8 mouse cellular contexts compared by ENCODE assay signal in the genomic region with DNA sequence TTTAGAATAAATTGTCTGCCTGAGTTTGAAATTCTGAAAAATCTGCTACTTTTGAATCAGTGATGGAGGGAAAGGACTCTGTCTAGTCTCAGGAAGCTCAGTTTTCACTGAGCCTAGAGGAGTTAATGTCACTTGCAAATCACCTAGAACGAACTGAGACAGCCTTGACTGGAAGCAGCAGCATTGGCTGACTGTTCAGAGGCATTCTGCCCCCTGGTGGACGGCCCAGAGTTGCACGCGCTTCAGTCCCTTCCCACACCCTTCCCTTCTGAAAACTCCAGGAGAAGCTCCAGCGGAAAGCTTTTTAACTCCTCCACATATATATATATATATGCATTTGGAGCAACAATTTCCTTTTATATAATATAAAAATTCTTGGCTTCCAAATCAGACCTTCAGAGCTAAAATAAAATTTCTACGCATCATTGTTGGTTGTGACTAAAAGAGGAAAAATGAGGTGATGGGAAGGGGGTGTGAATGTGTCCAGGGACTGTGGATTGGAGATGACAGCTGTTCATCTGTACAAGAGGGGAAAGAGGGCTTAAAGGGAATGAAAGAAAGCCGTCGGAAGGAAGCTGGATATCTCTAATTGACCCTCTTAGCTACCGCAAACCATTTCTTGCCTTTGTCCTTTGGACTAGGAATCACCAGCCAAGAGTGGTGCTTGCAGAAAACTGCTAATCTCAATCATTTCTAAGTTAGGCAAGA. TPM values are rescaled to one million over a fixed set of nuclear protein-coding genes. Genes with fewer than 3 reads are reported as not detected.
DNase-seq lines count a peak whose midpoint lies in the region; ATAC-seq and TF ChIP-seq lines count a peak whose summit lies in the region.

No protein-coding gene starts in this region.

- H3K4me2 ChIP-seq in kidney, postnatal 0 days (ENCODE audit: low read length), result no peak overlapping the region
- no peak overlapping the region for H3K4me2 ChIP-seq in neural tube, embryonic 11.5 days (ENCODE audit: low read depth)

- no peak overlapping the region for H3K9ac ChIP-seq in kidney, postnatal 0 days (ENCODE audit: low read depth, low read length)
- H3K9ac ChIP-seq in liver, adult 2 months (ENCODE audit: low read depth, low read length), result no peak overlapping the region
- no peak overlapping the region for H3K9ac ChIP-seq in neural tube, embryonic 11.5 days (ENCODE audit: low read length)

- TF ChIP-seq CTCF in kidney, postnatal 0 days (IDR thresholded peaks at IDR 0.05; ENCODE audit: low read depth), result peak; percentile 87
- TF ChIP-seq CTCF in liver, adult 2 months (IDR thresholded peaks at IDR 0.05; ENCODE audit: low read depth, low read length), result peak; percentile 87

- H3K4me1 ChIP-seq in kidney, postnatal 0 days (replicated peaks; ENCODE audit: insufficient read depth, low read length), result no peaks in the 10 kb centered on the region
- H3K4me1 ChIP-seq in liver, adult 2 months (ENCODE audit: control insufficient read depth, insufficient read depth, low read length), result no peaks in the 10 kb centered on the region
- no peaks in the 10 kb centered on the region for H3K4me1 ChIP-seq in neural tube, embryonic 11.5 days (ENCODE audit: control insufficient read depth, insufficient read depth, low read length)

- peaks cover 10% of the 10 kb centered on the region for H3K27me3 ChIP-seq in kidney, postnatal 0 days (ENCODE audit: insufficient read depth, low read length)
- peaks cover 7% of the 10 kb centered on the region; the same call in 1 of the 2 replicates for H3K27me3 ChIP-seq in liver, adult 2 months (ENCODE audit: control insufficient read depth, insufficient read depth, low read length)
- peaks cover 8% of the 10 kb centered on the region for H3K27me3 ChIP-seq in neural tube, embryonic 11.5 days (ENCODE audit: control insufficient read depth, insufficient read depth, low read length)

- peak; percentile 59 for ATAC-seq in granulocyte monocyte progenitor cell, adult 5-6 weeks (replicated peaks; ENCODE audit: poor library complexity, severe bottlenecking)
- ATAC-seq in kidney, postnatal 0 days (replicated peaks; ENCODE audit: low FRiP score, low read depth), result peak; percentile 66; the same call in 1 of the 2 replicates
- ATAC-seq in neural tube, embryonic 11.5 days (ENCODE audit: insufficient read depth, low FRiP score, low TSS enrichment), result peak; percentile 79

- 34% methylated on average over 9 of the region's 9 CpGs for WGBS in kidney, postnatal 0 days
- WGBS in liver, adult 2 months, result 31% methylated on average over 9 of the region's 9 CpGs
- 37% methylated on average over 9 of the region's 9 CpGs for WGBS in neural tube, embryonic 11.5 days

- no peak overlapping the region for H3K27ac ChIP-seq in kidney, postnatal 0 days
- no peak overlapping the region for H3K27ac ChIP-seq in liver, adult 2 months (replicated peaks; ENCODE audit: insufficient read depth, low read depth, low read length)
- no peak overlapping the region for H3K27ac ChIP-seq in neural tube, embryonic 11.5 days (ENCODE audit: low read depth, low read length)

- DNase-seq in A20 (ENCODE audit: low read depth, low spot score), result peak; percentile 61
- DNase-seq in NIH3T3 (ENCODE audit: low read depth), result peak; percentile 65
- DNase-seq in cerebellum, postnatal 36 days, result peak; percentile 58 to 71
- peak; percentile 89 for DNase-seq in kidney, postnatal 0 days (ENCODE audit: low spot score)
- DNase-seq in liver, adult 2 months (ENCODE audit: extremely low read depth, low read depth, low spot score), result peak; percentile 14
- DNase-seq in neural tube, embryonic 11.5 days (ENCODE audit: low spot score), result peak; percentile 81
- peak; percentile 52 for DNase-seq in thymus, postnatal 0 days (ENCODE audit: low spot score)

- H3K36me3 ChIP-seq in kidney, postnatal 0 days (ENCODE audit: insufficient read depth, low read length), result no peaks in the 10 kb centered on the region
- H3K36me3 ChIP-seq in liver, adult 2 months (ENCODE audit: control insufficient read depth, insufficient read depth, low read length), result no peaks in the 10 kb centered on the region
- no peaks in the 10 kb centered on the region for H3K36me3 ChIP-seq in neural tube, embryonic 11.5 days (ENCODE audit: control insufficient read depth, insufficient read depth, low read length)

- TF ChIP-seq POLR2A in liver, adult 2 months (IDR thresholded peaks at IDR 0.05; ENCODE audit: extremely low read depth, insufficient read depth, low read length), result no peak

- no peak overlapping the region for H3K4me3 ChIP-seq in kidney, postnatal 0 days (replicated peaks; ENCODE audit: low read depth, low read length)
- H3K4me3 ChIP-seq in liver, adult 2 months (ENCODE audit: insufficient read depth, low read depth, low read length), result no peak overlapping the region
- no peak overlapping the region for H3K4me3 ChIP-seq in neural tube, embryonic 11.5 days (ENCODE audit: low read depth, low read length)

- no peaks in the 10 kb centered on the region for H3K9me3 ChIP-seq in kidney, postnatal 0 days (replicated peaks; ENCODE audit: low read length)
- H3K9me3 ChIP-seq in neural tube, embryonic 11.5 days (ENCODE audit: control insufficient read depth, low read length), result no peaks in the 10 kb centered on the region

- H3K79me2 ChIP-seq in liver, adult 2 months (ENCODE audit: control insufficient read depth, insufficient read depth, low read length), result no peaks in the 10 kb centered on the region

RNA-seq across cellular contexts. Expression of gene Htr1b, which starts 6.6 kb away (rescaled TPM):
- not detected in 2 replicates for total RNA-seq in granulocyte monocyte progenitor cell, adult 5-6 weeks (2014; fragmentation: Nextera tagmentation)
- total RNA-seq in granulocyte monocyte progenitor cell, adult 5-6 weeks (2017), result not detected in 2 replicates
- polyA plus RNA-seq in kidney, postnatal 0 days (2015; fragmentation: Nextera tagmentation; extraction: Ambion mirVana), result 0.11 and 0.17 TPM in 2 replicates
- not detected in 2 replicates for total RNA-seq in liver, adult 2 months (2014; rRNA removed)
- 0.14 TPM in 1 of 2 replicates, not detected in the other for polyA plus RNA-seq in liver, adult 2 months (2012; rRNA removed)
- polyA plus RNA-seq in neural tube, embryonic 11.5 days (2014; fragmentation: Nextera tagmentation; extraction: Ambion mirVana), result 0.38 and 0.39 TPM in 2 replicates
- 0.07 and 0.08 TPM in 2 replicates for polyA plus RNA-seq in thymus, postnatal 0 days (2015; fragmentation: Nextera tagmentation; extraction: Ambion mirVana)

Comparison
In these comparisons a context has a peak if more than half of its experiments do, and no peak if none do; other contexts are left out.
1. DNase-seq: peak in every context shown above with its lines; median percentile 89 in kidney, postnatal 0 days; 81 in neural tube, embryonic 11.5 days; 65 in NIH3T3; 64 in cerebellum, postnatal 36 days; 61 in A20; 52 in thymus, postnatal 0 days; 14 in liver, adult 2 months.